ENCODE assay signal across 30 mouse cellular contexts in genomic region chr17:25215431-25215830, GRCm38 (mm10). TPM values are rescaled to one million over a fixed set of nuclear protein-coding genes. Genes with fewer than 3 reads are reported as not detected.
A peak's percentile ranks its signal among the peaks of the same experiment; 100 is the strongest.
DNase-seq lines count a peak whose midpoint lies in the region; TF ChIP-seq lines count a peak whose summit lies in the region.
"Had no signal": no experiment of that assay in that cellular context is flagged by ENCODE, and none has a peak within 500 bp of the region (broad histone marks: within the 10 kb centered on the region; RNA-seq: fewer than 3 reads in every experiment).

No protein-coding gene starts in this region.

- H3K4me1 ChIP-seq in MEL (ENCODE audit: control insufficient read depth in 1 of 2, insufficient read depth in 2 of 2, low read length in 2 of 2), result peaks cover 0 to 2% of the 10 kb centered on the region in 2 experiments; a peak in 1 of 4 replicates

- H3K9me3 ChIP-seq in MEL (replicated peaks; ENCODE audit: insufficient read depth, low read length), result no peaks in the 10 kb centered on the region
- H3K9me3 ChIP-seq: G1E had no signal

- no peak for TF ChIP-seq CTCF in MEL (IDR thresholded peaks at IDR 0.05 in 2 of 3, conservative IDR thresholded peaks at IDR 0.05 in 1 of 3; ENCODE audit: control insufficient read depth in 1 of 3, insufficient read depth in 1 of 3, low read depth in 2 of 3, low read length in 3 of 3, poor library complexity in 1 of 3, severe bottlenecking in 1 of 3)

- peak; percentile 36 for DNase-seq in ES-CJ7 (ENCODE audit: low read depth, low spot score)
- DNase-seq in MEL (ENCODE audit: low read depth, low spot score), result peak; percentile 27
- DNase-seq in R1 (ENCODE audit: low read depth, low spot score), result peak; percentile 72
- DNase-seq in ZHBTc4 (ENCODE audit: low read depth, low spot score), result peak; percentile 59
- DNase-seq in heart, postnatal 14 days, result no peak
- DNase-seq in embryo, embryonic 10.5 days (ENCODE audit: low spot score), result no peak
- no peak for DNase-seq in thymus, adult 18-20 months
- no peak for DNase-seq in B cell, adult 2 months
- DNase-seq: adrenal gland, adult 2 months; adrenal gland, adult 8-10 months; adrenal gland, postnatal 10 days; adrenal gland, postnatal 14 days; adrenal gland, postnatal 25 days; adrenal gland, postnatal 36 days; cerebellum, adult 11 months; cerebellum, adult 11-12 months; cerebellum, adult 18-20 months; cerebellum, adult 2 months; cerebellum, adult 8-10 months; cerebellum, adult 9-10 months; cerebellum, adult 9-11 months had no signal

- no peak for TF ChIP-seq POLR2A in MEL (IDR thresholded peaks at IDR 0.05; ENCODE audit: control insufficient read depth in 1 of 2, insufficient read depth in 1 of 2, low read depth in 1 of 2, low read length in 2 of 2, poor library complexity in 1 of 2)

- no peaks in the 10 kb centered on the region for H3K79me2 ChIP-seq in MEL (ENCODE audit: control insufficient read depth, insufficient read depth, low read length, poor library complexity)

- H3K27ac ChIP-seq in MEL (ENCODE audit: control insufficient read depth, low read depth, low read length), result no peak overlapping the region

- no peak for TF ChIP-seq RAD21 in MEL (IDR thresholded peaks at IDR 0.05; ENCODE audit: low read depth, low read length)

- H3K36me3 ChIP-seq in MEL (ENCODE audit: control insufficient read depth in 1 of 2, insufficient read depth in 2 of 2, low read length in 2 of 2), result peaks cover 0 to 1% of the 10 kb centered on the region in 2 experiments; a peak in 1 of 4 replicates

- no peak overlapping the region for H3K4me3 ChIP-seq in MEL (ENCODE audit: control insufficient read depth in 1 of 2, insufficient read depth in 1 of 2, low read depth in 2 of 2, low read length in 2 of 2)

- TF ChIP-seq EP300 in MEL (IDR thresholded peaks at IDR 0.05; ENCODE audit: low read depth in 1 of 2, low read length in 2 of 2), result no peak

- intact Hi-C loops in heart, postnatal 14 days (cut with DNase I), result no loop called here

- H3K9ac ChIP-seq in MEL (ENCODE audit: control insufficient read depth, low read depth, low read length, poor library complexity, severe bottlenecking), result no peak overlapping the region

- H3K27me3 ChIP-seq in MEL (ENCODE audit: control insufficient read depth in 1 of 2, insufficient read depth in 2 of 2, low read length in 2 of 2), result no peaks in the 10 kb centered on the region
- H3K27me3 ChIP-seq: CH12.LX, Patski had no signal

TF ChIP-seq in MEL, 35 proteins besides CTCF, POLR2A, EP300 and RAD21:
- TF ChIP-seq ZKSCAN1 (IDR thresholded peaks at IDR 0.05; ENCODE audit: low read depth, low read length) (no peak), ELF1 (IDR thresholded peaks at IDR 0.05; ENCODE audit: low read depth, low read length) (no peak)

RNA-seq across cellular contexts. Expression of gene Gnptg, which starts 24.5 kb away (rescaled TPM):
- 7.7 and 8.7 TPM in 2 replicates for total RNA-seq in MEL (2012; rRNA removed)
- 10 to 100 TPM in 1 of 2 experiments, not detected in 1; 10.8 TPM for polyA plus RNA-seq in MEL (2012; ENCODE audit: insufficient read depth in 1 of 2, insufficient read length in 2 of 2, low read depth in 1 of 2, low replicate concordance in 2 of 2, missing spikeins in 1 of 2)
- total RNA-seq in heart, postnatal 14 days (2021), result 10 to 100 TPM; 13.1 to 14.3 TPM

RNA-seq across cellular contexts. Expression of gene Tsr3, which starts 24.5 kb away (rescaled TPM):
- 35.2 and 37.4 TPM in 2 replicates for total RNA-seq in MEL (2012; rRNA removed)
- polyA plus RNA-seq in MEL (2012; ENCODE audit: insufficient read depth in 1 of 2, insufficient read length in 2 of 2, low read depth in 1 of 2, low replicate concordance in 2 of 2, missing spikeins in 1 of 2), result 10 to 100 TPM in 1 of 2 experiments, not detected in 1; 50.5 TPM
- 10 to 100 TPM in 1 of 2 experiments, 1 to 10 TPM in 1; 9.3 to 10.2 TPM for total RNA-seq in heart, postnatal 14 days (2021)

RNA-seq across cellular contexts. Expression of gene Unkl, which starts 27.2 kb away (rescaled TPM):
- total RNA-seq in MEL (2012; rRNA removed), result 16.6 and 18.0 TPM in 2 replicates
- 10 to 100 TPM in 1 of 2 experiments, not detected in 1; 42.4 TPM for polyA plus RNA-seq in MEL (2012; ENCODE audit: insufficient read depth in 1 of 2, insufficient read length in 2 of 2, low read depth in 1 of 2, low replicate concordance in 2 of 2, missing spikeins in 1 of 2)
- 10 to 100 TPM; 10.8 to 10.9 TPM for total RNA-seq in heart, postnatal 14 days (2021)

RNA-seq across cellular contexts. Expression of gene BC003965, which starts 31.1 kb away (rescaled TPM):
- total RNA-seq in MEL (2012; rRNA removed), result 19.8 and 22.0 TPM in 2 replicates
- polyA plus RNA-seq in MEL (2012; ENCODE audit: insufficient read depth in 1 of 2, insufficient read length in 2 of 2, low read depth in 1 of 2, low replicate concordance in 2 of 2, missing spikeins in 1 of 2), result 10 to 100 TPM in 1 of 2 experiments, not detected in 1; 29.2 TPM
- 10 to 100 TPM; 19.2 to 22.0 TPM for total RNA-seq in heart, postnatal 14 days (2021)

RNA-seq across cellular contexts. Expression of gene Gm38655, which starts 40.2 kb away (rescaled TPM):
- total RNA-seq in MEL (2012; rRNA removed), result not detected in 2 replicates
- polyA plus RNA-seq in MEL (2012; ENCODE audit: insufficient read depth in 1 of 2, insufficient read length in 2 of 2, low read depth in 1 of 2, low replicate concordance in 2 of 2, missing spikeins in 1 of 2), result not detected
- not detected for total RNA-seq in heart, postnatal 14 days (2021)
- total RNA-seq: adrenal gland, adult 18-20 months; adrenal gland, adult 2 months; adrenal gland, postnatal 10 days; CH12.LX; ES-E14; G1E had no signal
- polyA plus RNA-seq: activated CD4-positive, CD25-positive, alpha-beta regulatory T cell, adult 4 months; adrenal gland, adult 2 months; brain, embryonic 14.5 days; C2C12; CD4-positive, CD25-positive, alpha-beta regulatory T cell, adult 4 months; cerebellum, adult 2 months; Patski had no signal

Comparison
In these comparisons a context has a peak if more than half of its experiments do, and no peak if none do; other contexts are left out.
1. DNase-seq: peak in ES-CJ7 (single experiment), MEL (single experiment), R1 (single experiment) and ZHBTc4 (single experiment); none in heart, postnatal 14 days (0 of 2), embryo, embryonic 10.5 days (single experiment), thymus, adult 18-20 months (0 of 2) and B cell, adult 2 months (0 of 2).